Mouse (Mus musculus) lung, postnatal 0 days (tissue): Measurements from ENCODE around the gene Ssbp3.

Experiments used
- CTCF ChIP-seq: IDR thresholded peaks from 2 replicates; pipeline ENCODE4 v1.5.1; 2016; ENCODE audit warnings: antibody characterized with exemption, mild to moderate bottlenecking
- EP300 ChIP-seq: IDR thresholded peaks from 2 replicates; pipeline ENCODE4 v1.6.1; 2016; ENCODE audit warnings: antibody characterized with exemption, mild to moderate bottlenecking, control low read depth

GRCm38 (mm10) chr4:106985899-106986832, 75.7 kb downstream of the Ssbp3 start:
- TF ChIP-seq CTCF (no peak), EP300 (no peak)
